Mouse (Mus musculus) heart, embryonic 14.5 days (tissue): ENCODE data around the gene Pdgfc. TPM values are rescaled to one million over a fixed set of nuclear protein-coding genes. Genes with fewer than 3 reads are reported as not detected.

Experiments
- ATAC-seq: fragments of 200-750 bp; cut with Nextera tagmentation; 2 replicates; pipeline ENCODE4 v1.8.0; 2017; ENCODE audit warnings: low read depth, moderate TSS enrichment; ENCODE audit not compliant: insufficient number of reproducible peaks, insufficient read depth, low FRiP score
- H3K27ac ChIP-seq, 2 experiments: fragments of 200-500 bp in 1 of 2; fragments of 300-500 bp in 1 of 2; sonication (generic) in 1 of 2; replicated peaks in 1 of 2; 2 replicates each; pipeline ENCODE4 v1.5.1; 2012 to 2014; ENCODE audit warnings: low read depth in 2 of 2, low read length in 2 of 2, control low read depth in 1 of 2, mild to moderate bottlenecking in 1 of 2, mixed read lengths in 1 of 2; ENCODE audit not compliant: control insufficient read depth in 1 of 2, insufficient read depth in 1 of 2
- H3K27me3 ChIP-seq: fragments of 300-500 bp; sonication (generic); 2 replicates; pipeline ENCODE4 v1.6.1; 2014; ENCODE audit warnings: mild to moderate bottlenecking, low read length, control low read depth; ENCODE audit not compliant: control insufficient read depth, insufficient read depth
- H3K36me3 ChIP-seq: fragments of 300-500 bp; sonication (generic); 2 replicates; pipeline ENCODE4 v1.6.1; 2014; ENCODE audit warnings: mild to moderate bottlenecking, control low read depth, low read length, mixed read lengths; ENCODE audit not compliant: control insufficient read depth, insufficient read depth
- H3K4me1 ChIP-seq, 2 experiments: fragments of 200-500 bp in 1 of 2; fragments of 300-500 bp in 1 of 2; sonication (generic) in 1 of 2; 2 replicates each; pipeline ENCODE4 v1.6.1; 2012 to 2014; ENCODE audit warnings: low read length in 2 of 2, control low read depth in 1 of 2, mixed read lengths in 1 of 2; ENCODE audit not compliant: control insufficient read depth in 2 of 2, insufficient read depth in 2 of 2
- H3K4me2 ChIP-seq: fragments of 300-500 bp; sonication (generic); 2 replicates; pipeline ENCODE4 v1.6.1; 2014; ENCODE audit warnings: mild to moderate bottlenecking, low read length
- H3K4me3 ChIP-seq, 2 experiments: fragments of 200-500 bp in 1 of 2; fragments of 300-500 bp in 1 of 2; sonication (generic) in 1 of 2; 2 replicates each; pipeline ENCODE4 v1.5.1; 2012 to 2014; ENCODE audit warnings: low read length in 2 of 2, mild to moderate bottlenecking in 2 of 2, control low read depth in 1 of 2, low read depth in 1 of 2, moderate library complexity in 1 of 2; ENCODE audit not compliant: control insufficient read depth in 1 of 2, insufficient read depth in 1 of 2
- H3K9ac ChIP-seq: fragments of 300-500 bp; sonication (generic); 2 replicates; pipeline ENCODE4 v1.6.1; 2014; ENCODE audit warnings: mild to moderate bottlenecking, low read length
- H3K9me3 ChIP-seq: fragments of 300-500 bp; sonication (generic); 2 replicates; pipeline ENCODE4 v1.6.1; 2016; ENCODE audit warnings: low read length, control low read depth; ENCODE audit not compliant: control insufficient read depth
- WGBS: fragments of 180-500 bp; shearing (Covaris S2); extraction: QIAGEN DNeasy Blood & Tissue Kit; methylation state at CpG from one replicate; pipeline ENCODE4 v1.1.7; 2014; 5-methylcytosine and 5-hydroxymethylcytosine counted together
- polyA plus RNA-seq: library from polyadenylated mRNA; unstranded; fragments of >200 nt; fragmentation: Nextera tagmentation; extraction: Ambion mirVana; gene quantifications from 2 replicates; pipeline ENCODE4 v1.2.1, GENCODE M21; 2014

Gene Pdgfc
- polyA plus RNA-seq, 1 experiment from 2014 or later: 4.1 TPM

DNA sequence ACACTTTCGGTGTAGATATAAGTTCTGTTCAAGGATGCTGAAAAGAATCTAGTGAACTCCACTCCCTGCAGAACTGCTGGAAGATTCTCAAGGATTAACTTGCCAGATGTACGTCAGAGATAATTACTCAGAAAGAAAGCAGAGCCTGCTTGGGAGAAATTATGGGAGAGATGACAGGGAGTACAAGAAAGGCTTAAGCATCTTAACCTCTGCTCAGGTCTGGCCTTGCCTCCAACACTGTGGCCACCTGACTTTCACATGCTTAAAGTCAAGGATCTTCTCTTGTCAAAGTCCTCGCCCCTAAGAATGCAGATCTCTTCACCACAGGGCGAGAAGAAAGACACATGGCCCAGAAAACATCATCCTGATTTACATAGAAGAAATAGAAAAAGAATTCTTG is 185.5 kb downstream of the Pdgfc start:
- H3K27ac ChIP-seq: no peak overlapping the region
- no peaks in the 10 kb centered on the region for H3K36me3 ChIP-seq
- WGBS: 59% methylated on average over 4 of the region's 4 CpGs
- no peak overlapping the region for H3K4me3 ChIP-seq
- H3K4me1 ChIP-seq: no peaks in the 10 kb centered on the region
- no peaks in the 10 kb centered on the region for H3K27me3 ChIP-seq
- ATAC-seq: no peak
- no peak overlapping the region for H3K9ac ChIP-seq
- no peak overlapping the region for H3K4me2 ChIP-seq
- no peaks in the 10 kb centered on the region for H3K9me3 ChIP-seq

DNA sequence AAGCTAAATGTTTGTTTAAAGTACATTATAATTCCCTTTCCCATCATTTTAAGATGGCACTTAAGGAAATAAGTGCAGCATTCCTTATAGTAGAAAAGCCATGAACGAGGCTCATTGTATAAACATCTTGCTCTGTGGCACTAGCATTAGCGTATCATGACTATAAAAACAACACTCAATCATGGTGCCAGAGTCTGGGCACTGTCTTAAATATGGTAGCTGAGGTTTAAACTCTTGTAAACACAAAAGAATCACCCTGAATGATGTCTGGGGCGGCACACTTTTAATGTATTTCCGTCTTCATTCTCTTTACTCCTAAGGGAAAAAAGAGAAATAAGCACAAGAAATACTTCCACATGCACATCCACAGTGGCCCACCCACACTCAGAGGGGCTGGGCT is 192.1 kb downstream of the Pdgfc start:
- 63% methylated on average over 4 of the region's 4 CpGs for WGBS
- H3K9ac ChIP-seq: no peak overlapping the region
- H3K27me3 ChIP-seq: no peaks in the 10 kb centered on the region
- H3K4me2 ChIP-seq: no peak overlapping the region
- no peak for ATAC-seq
- no peaks in the 10 kb centered on the region for H3K36me3 ChIP-seq
- no peak overlapping the region for H3K27ac ChIP-seq
- H3K9me3 ChIP-seq: no peaks in the 10 kb centered on the region
- H3K4me1 ChIP-seq: no peaks in the 10 kb centered on the region
- no peak overlapping the region for H3K4me3 ChIP-seq

DNA sequence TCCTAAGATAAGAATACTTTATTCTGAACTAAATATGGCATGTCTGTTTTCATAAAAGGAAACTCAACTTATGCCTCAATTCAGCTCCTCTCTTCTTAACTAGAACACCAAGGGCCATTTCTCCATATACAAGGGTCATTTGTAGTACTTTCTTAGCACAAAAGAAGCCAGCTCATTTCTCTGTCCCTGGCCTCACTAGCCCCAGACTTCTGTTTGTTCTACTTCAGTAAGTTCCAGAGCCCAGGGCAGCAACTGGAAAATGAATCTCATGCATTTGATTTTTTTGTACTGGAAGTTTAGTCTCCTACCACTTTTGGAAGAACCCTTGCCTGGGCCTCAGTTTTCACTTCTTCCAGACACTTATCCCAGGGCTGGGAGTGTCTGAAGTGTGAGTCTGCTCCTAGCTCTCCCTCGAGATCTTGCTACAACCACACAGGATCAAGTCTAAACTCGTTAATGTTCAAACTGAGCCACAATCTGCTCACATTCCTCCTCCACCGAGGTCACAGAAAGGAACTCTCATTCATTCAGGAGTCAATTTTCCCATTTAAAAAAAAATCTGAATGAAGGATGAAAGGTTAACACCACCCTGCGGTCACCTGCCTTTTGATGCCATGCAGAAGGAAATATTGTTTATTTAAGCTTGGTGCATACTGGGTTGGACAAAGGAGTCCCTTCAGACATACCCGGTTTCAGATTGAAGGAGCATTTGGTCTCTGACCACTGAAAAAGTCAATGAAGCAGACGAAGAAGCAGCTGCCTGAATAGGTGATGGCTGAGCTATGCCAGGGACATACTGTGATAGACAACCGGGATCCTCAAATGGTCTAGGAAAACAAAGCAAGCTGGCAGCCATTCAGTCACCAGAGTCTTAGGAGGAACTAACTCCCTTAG is 206.7 kb downstream of the Pdgfc start:
- Histone ChIP-seq H3K36me3 (no peaks in the 10 kb centered on the region), H3K27me3 (no peaks in the 10 kb centered on the region), H3K4me1 (no peaks in the 10 kb centered on the region), H3K9me3 (no peaks in the 10 kb centered on the region), H3K9ac (no peak overlapping the region), H3K27ac (no peak overlapping the region), H3K4me3 (no peak overlapping the region), H3K4me2 (no peak overlapping the region)
- no peak for ATAC-seq
- 44% methylated on average over 7 of the region's 7 CpGs for WGBS

DNA sequence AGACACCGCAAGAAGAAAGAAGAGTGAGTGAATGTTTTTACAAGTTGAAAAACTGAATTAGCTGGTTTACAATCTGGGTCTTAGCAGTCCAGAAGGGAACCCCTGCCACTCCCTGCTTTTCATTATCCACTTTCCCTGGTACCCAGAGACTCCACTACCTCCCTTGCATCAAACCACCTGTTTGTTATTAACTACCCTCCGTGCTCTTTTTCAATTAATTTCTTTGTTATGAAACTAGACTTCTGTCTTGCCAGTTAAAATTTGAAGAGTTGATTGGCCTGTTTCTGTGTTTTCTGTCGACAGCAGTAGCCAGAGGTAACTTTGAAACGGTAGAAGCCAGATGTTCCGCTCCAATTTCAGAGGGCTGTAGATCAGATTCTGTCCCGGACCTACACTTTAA is 207.4 kb downstream of the Pdgfc start:
- 80% methylated on average over 6 of the region's 6 CpGs for WGBS
- H3K27me3 ChIP-seq: no peaks in the 10 kb centered on the region
- ATAC-seq: no peak
- H3K4me1 ChIP-seq: no peaks in the 10 kb centered on the region
- H3K36me3 ChIP-seq: no peaks in the 10 kb centered on the region
- no peak overlapping the region for H3K4me2 ChIP-seq
- no peaks in the 10 kb centered on the region for H3K9me3 ChIP-seq
- H3K4me3 ChIP-seq: no peak overlapping the region
- H3K9ac ChIP-seq: no peak overlapping the region
- no peak overlapping the region for H3K27ac ChIP-seq

DNA sequence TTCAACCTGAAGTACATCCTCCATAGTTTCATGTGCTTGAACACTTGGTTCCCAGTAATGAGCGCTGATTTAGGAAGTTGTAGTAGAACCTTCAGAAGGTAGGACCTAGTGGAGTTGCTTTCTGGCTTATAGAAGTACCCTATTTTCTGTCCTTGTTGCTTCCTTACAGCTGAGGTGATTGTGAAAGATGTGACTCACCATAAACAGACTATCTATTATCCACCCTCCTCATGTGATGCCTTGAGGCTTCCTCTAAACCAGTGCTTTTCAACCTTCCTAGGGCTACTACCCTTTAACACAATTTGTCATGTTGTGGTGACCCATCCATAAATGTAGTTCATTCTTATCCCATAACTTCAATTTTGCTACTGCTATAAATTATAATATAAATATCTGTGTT is 226.6 kb downstream of the Pdgfc start:
- H3K27ac ChIP-seq: no peak overlapping the region
- no peak for ATAC-seq
- H3K9me3 ChIP-seq: no peaks in the 10 kb centered on the region
- no peak overlapping the region for H3K4me3 ChIP-seq
- no peaks in the 10 kb centered on the region for H3K36me3 ChIP-seq
- no peak overlapping the region for H3K9ac ChIP-seq
- no peak overlapping the region for H3K4me2 ChIP-seq
- no peaks in the 10 kb centered on the region for H3K4me1 ChIP-seq
- 86% methylated on average over 1 of the region's 1 CpGs for WGBS
- H3K27me3 ChIP-seq: no peaks in the 10 kb centered on the region

Other genes with a start within 250 kb of the Pdgfc start
- 0.82 and 1.2 TPM in 2 replicates for gene Gria2, start 233.6 kb upstream of the Pdgfc start, polyA plus RNA-seq
- gene Glrb, start 122.8 kb upstream of the Pdgfc start, polyA plus RNA-seq: 2.7 and 3.0 TPM in 2 replicates